Mouse (Mus musculus): ENCODE measurements around the gene Olfr1136. TPM values are rescaled to one million over a fixed set of nuclear protein-coding genes. Genes with fewer than 3 reads are reported as not detected.

Gene Olfr1136
- polyA plus RNA-seq (2015; fragmentation: Illumina TruSeq; extraction: RNeasy Lipid Tissue Mini Kit (QIAGEN cat#74804); ENCODE audit: low read depth, low replicate concordance) = not detected

GRCm38 (mm10) chr2:87693847-87694246 is at the start of gene Olfr1136:
Gene Olfr1136 (minus strand): TSS chr2:87693947.

DNA sequence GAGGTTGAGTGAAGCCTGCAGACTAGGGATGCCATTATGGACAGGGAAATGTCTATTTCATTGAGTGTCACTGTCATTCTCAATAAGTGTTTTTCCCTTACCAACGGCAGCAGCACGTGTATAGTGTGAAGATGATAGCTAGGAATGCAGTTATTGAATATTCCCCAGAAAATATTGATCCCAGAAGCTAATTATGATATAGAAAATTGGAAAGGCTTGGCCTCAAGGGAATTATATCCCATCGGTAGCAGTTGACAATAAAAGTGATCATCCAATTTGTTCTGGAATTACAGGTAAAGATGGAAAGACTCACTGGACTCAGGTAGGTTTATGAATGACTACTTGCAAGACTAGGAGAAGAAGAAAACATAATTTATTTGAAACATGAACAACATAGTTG is 49.7 kb upstream of the Olfr1136 start, which contains the start of gene Olfr1140:
Gene Olfr1140, plus strand, starts transcription at position 301 of the 400 bp plus-strand sequence.

GRCm38 (mm10) chr2:87739878-87740277 is 46.1 kb upstream of the Olfr1136 start, which contains the start of gene Olfr1138:
Gene Olfr1138 (minus strand): TSS chr2:87739978.

GRCm38 (mm10) chr2:87713079-87713478 is 19.3 kb upstream of the Olfr1136 start, which contains the start of gene Olfr1137:
Gene Olfr1137 (minus strand): TSS chr2:87713179.

GRCm38 (mm10) chr2:87673564-87673963 is 20.2 kb downstream of the Olfr1136 start, which contains the start of gene Olfr1135:
Gene Olfr1135 (minus strand): TSS chr2:87673664.

DNA sequence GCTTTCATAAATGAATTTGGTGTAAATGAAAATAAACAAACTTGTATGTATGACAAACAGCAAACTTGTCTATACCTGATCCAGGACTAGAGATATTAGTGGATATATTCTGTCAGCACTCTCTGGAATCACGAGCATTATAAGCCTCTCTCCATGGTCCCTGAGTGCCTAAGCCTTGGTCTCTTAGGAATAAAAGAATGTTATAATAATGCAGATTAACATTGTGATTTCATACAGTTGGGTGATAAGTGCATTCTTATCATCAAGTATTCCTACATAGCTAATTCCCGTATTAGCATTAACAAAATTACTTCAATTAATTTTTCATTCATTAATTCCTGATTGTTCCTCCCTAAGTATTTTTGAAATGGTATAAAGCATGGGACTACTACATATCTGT is 35.4 kb downstream of the Olfr1136 start, which contains the start of gene Olfr1134:
Gene Olfr1134, minus strand, starts transcription at position 101 of the 400 bp plus-strand sequence.

GRCm38 (mm10) chr2:87647274-87647673 is 46.5 kb downstream of the Olfr1136 start, which contains the start of gene Olfr1133:
Gene Olfr1133 (minus strand): TSS chr2:87647374.

Other genes starting within 250 kb of the Olfr1136 start
- gene Olfr1126, start 240.0 kb downstream of the Olfr1136 start, polyA plus RNA-seq (2015; fragmentation: Illumina TruSeq; extraction: RNeasy Lipid Tissue Mini Kit (QIAGEN cat#74804); ENCODE audit: low read depth, low replicate concordance) = not detected
- gene Pramel7, start 196.9 kb downstream of the Olfr1136 start, polyA plus RNA-seq (2015; fragmentation: Illumina TruSeq; extraction: RNeasy Lipid Tissue Mini Kit (QIAGEN cat#74804); ENCODE audit: low read depth, low replicate concordance) = not detected
- gene Pramel6, start 187.4 kb downstream of the Olfr1136 start, polyA plus RNA-seq (2015; fragmentation: Illumina TruSeq; extraction: RNeasy Lipid Tissue Mini Kit (QIAGEN cat#74804); ENCODE audit: low read depth, low replicate concordance) = not detected
- gene Olfr153, start 162.2 kb downstream of the Olfr1136 start, polyA plus RNA-seq (2015; fragmentation: Illumina TruSeq; extraction: RNeasy Lipid Tissue Mini Kit (QIAGEN cat#74804); ENCODE audit: low read depth, low replicate concordance) = not detected
- not detected for gene Olfr1128, start 148.4 kb downstream of the Olfr1136 start, polyA plus RNA-seq (2015; fragmentation: Illumina TruSeq; extraction: RNeasy Lipid Tissue Mini Kit (QIAGEN cat#74804); ENCODE audit: low read depth, low replicate concordance)
- gene Olfr1129, start 120.0 kb downstream of the Olfr1136 start, polyA plus RNA-seq (2015; fragmentation: Illumina TruSeq; extraction: RNeasy Lipid Tissue Mini Kit (QIAGEN cat#74804); ENCODE audit: low read depth, low replicate concordance) = not detected
- gene Olfr1130, start 87.7 kb downstream of the Olfr1136 start, polyA plus RNA-seq (2015; fragmentation: Illumina TruSeq; extraction: RNeasy Lipid Tissue Mini Kit (QIAGEN cat#74804); ENCODE audit: low read depth, low replicate concordance) = not detected
- not detected for gene Olfr1131, start 66.8 kb downstream of the Olfr1136 start, polyA plus RNA-seq (2015; fragmentation: Illumina TruSeq; extraction: RNeasy Lipid Tissue Mini Kit (QIAGEN cat#74804); ENCODE audit: low read depth, low replicate concordance)
- not detected for gene Olfr1132, start 56.4 kb downstream of the Olfr1136 start, polyA plus RNA-seq (2015; fragmentation: Illumina TruSeq; extraction: RNeasy Lipid Tissue Mini Kit (QIAGEN cat#74804); ENCODE audit: low read depth, low replicate concordance)
- gene Olfr1133, start 46.6 kb downstream of the Olfr1136 start, polyA plus RNA-seq (2015; fragmentation: Illumina TruSeq; extraction: RNeasy Lipid Tissue Mini Kit (QIAGEN cat#74804); ENCODE audit: low read depth, low replicate concordance) = not detected
- gene Olfr1134, start 35.5 kb downstream of the Olfr1136 start, polyA plus RNA-seq (2015; fragmentation: Illumina TruSeq; extraction: RNeasy Lipid Tissue Mini Kit (QIAGEN cat#74804); ENCODE audit: low read depth, low replicate concordance) = not detected
- not detected for gene Olfr1135, start 20.3 kb downstream of the Olfr1136 start, polyA plus RNA-seq (2015; fragmentation: Illumina TruSeq; extraction: RNeasy Lipid Tissue Mini Kit (QIAGEN cat#74804); ENCODE audit: low read depth, low replicate concordance)
- gene Olfr1137, start 19.2 kb upstream of the Olfr1136 start, polyA plus RNA-seq (2015; fragmentation: Illumina TruSeq; extraction: RNeasy Lipid Tissue Mini Kit (QIAGEN cat#74804); ENCODE audit: low read depth, low replicate concordance) = not detected
- not detected for gene Olfr1138, start 46.0 kb upstream of the Olfr1136 start, polyA plus RNA-seq (2015; fragmentation: Illumina TruSeq; extraction: RNeasy Lipid Tissue Mini Kit (QIAGEN cat#74804); ENCODE audit: low read depth, low replicate concordance)
- not detected for gene Olfr1140, start 49.8 kb upstream of the Olfr1136 start, polyA plus RNA-seq (2015; fragmentation: Illumina TruSeq; extraction: RNeasy Lipid Tissue Mini Kit (QIAGEN cat#74804); ENCODE audit: low read depth, low replicate concordance)
- gene Olfr1141, start 60.0 kb upstream of the Olfr1136 start, polyA plus RNA-seq (2015; fragmentation: Illumina TruSeq; extraction: RNeasy Lipid Tissue Mini Kit (QIAGEN cat#74804); ENCODE audit: low read depth, low replicate concordance) = not detected
- gene Olfr152, start 85.5 kb upstream of the Olfr1136 start, polyA plus RNA-seq (2015; fragmentation: Illumina TruSeq; extraction: RNeasy Lipid Tissue Mini Kit (QIAGEN cat#74804); ENCODE audit: low read depth, low replicate concordance) = not detected
- gene Olfr1143, start 106.6 kb upstream of the Olfr1136 start, polyA plus RNA-seq (2015; fragmentation: Illumina TruSeq; extraction: RNeasy Lipid Tissue Mini Kit (QIAGEN cat#74804); ENCODE audit: low read depth, low replicate concordance) = not detected
- gene Olfr1145, start 115.9 kb upstream of the Olfr1136 start, polyA plus RNA-seq (2015; fragmentation: Illumina TruSeq; extraction: RNeasy Lipid Tissue Mini Kit (QIAGEN cat#74804); ENCODE audit: low read depth, low replicate concordance) = not detected
- gene Olfr1148, start 136.6 kb upstream of the Olfr1136 start, polyA plus RNA-seq (2015; fragmentation: Illumina TruSeq; extraction: RNeasy Lipid Tissue Mini Kit (QIAGEN cat#74804); ENCODE audit: low read depth, low replicate concordance) = not detected
- not detected for gene Olfr1150-ps1, start 150.0 kb upstream of the Olfr1136 start, polyA plus RNA-seq (2015; fragmentation: Illumina TruSeq; extraction: RNeasy Lipid Tissue Mini Kit (QIAGEN cat#74804); ENCODE audit: low read depth, low replicate concordance)
- gene Olfr1151, start 161.9 kb upstream of the Olfr1136 start, polyA plus RNA-seq (2015; fragmentation: Illumina TruSeq; extraction: RNeasy Lipid Tissue Mini Kit (QIAGEN cat#74804); ENCODE audit: low read depth, low replicate concordance) = not detected
- gene Olfr1152, start 172.5 kb upstream of the Olfr1136 start, polyA plus RNA-seq (2015; fragmentation: Illumina TruSeq; extraction: RNeasy Lipid Tissue Mini Kit (QIAGEN cat#74804); ENCODE audit: low read depth, low replicate concordance) = not detected
- not detected for gene Olfr1153, start 201.0 kb upstream of the Olfr1136 start, polyA plus RNA-seq (2015; fragmentation: Illumina TruSeq; extraction: RNeasy Lipid Tissue Mini Kit (QIAGEN cat#74804); ENCODE audit: low read depth, low replicate concordance)
- not detected for gene Olfr1154, start 211.2 kb upstream of the Olfr1136 start, polyA plus RNA-seq (2015; fragmentation: Illumina TruSeq; extraction: RNeasy Lipid Tissue Mini Kit (QIAGEN cat#74804); ENCODE audit: low read depth, low replicate concordance)